Mouse (Mus musculus) ES-E14 (cell line): ENCODE data around the gene Eef1g.

ENCODE experiments used
- MAFK ChIP-seq: IDR thresholded peaks from 2 replicates; pipeline ENCODE4 v1.6.1; 2014; ENCODE audit warnings: mild to moderate bottlenecking, low read depth, low read length, inconsistent platforms; ENCODE audit not compliant: insufficient read depth
- ZC3H11A ChIP-seq: IDR thresholded peaks from 2 replicates; pipeline ENCODE4 v1.6.1; 2012; ENCODE audit warnings: low read depth, mild to moderate bottlenecking, inconsistent platforms, low read length, borderline replicate concordance

- TF ChIP-seq ZC3H11A = no peak
- TF ChIP-seq MAFK = no peak
Measured at GRCm38 (mm10) chr19:9025562-9026257, 58.9 kb downstream of the Eef1g start.
